In the genomic region with DNA sequence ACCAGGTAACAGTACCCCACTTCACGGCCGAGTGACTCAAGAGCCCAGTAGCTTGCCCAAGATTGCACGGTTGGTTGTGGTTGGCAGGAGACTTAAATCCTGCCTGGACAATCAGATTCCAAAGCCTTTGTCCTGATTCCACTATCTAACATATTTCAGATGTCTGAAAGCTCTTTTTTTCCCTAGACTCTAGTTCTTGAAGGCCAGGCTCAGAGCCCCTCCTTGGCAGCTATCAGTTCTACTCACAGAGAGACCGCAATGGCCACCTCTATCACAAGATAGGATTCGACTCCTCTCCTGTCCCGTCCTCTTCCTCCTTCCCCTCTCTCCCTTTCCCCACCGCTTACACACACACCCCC, we compare ENCODE assay signal across 11 mouse cellular contexts. TPM values are rescaled to one million over a fixed set of nuclear protein-coding genes. Genes with fewer than 3 reads are reported as not detected.
DNase-seq lines count a peak whose midpoint lies in the region; ATAC-seq and TF ChIP-seq lines count a peak whose summit lies in the region.
"Had no signal": no experiment of that assay in that cellular context is flagged by ENCODE, and none has a peak within 500 bp of the region (broad histone marks: within the 10 kb centered on the region; RNA-seq: fewer than 3 reads in every experiment).

No protein-coding gene starts in this region.

- H3K4me3 ChIP-seq in heart, embryonic 10.5 days, result peak overlapping the region; percentile 52
- H3K4me3 ChIP-seq in lung, embryonic 15.5 days, result no peak overlapping the region
- no peak overlapping the region for H3K4me3 ChIP-seq in hindbrain, embryonic 15.5 days
- peak overlapping the region; percentile 9 for H3K4me3 ChIP-seq in myocyte

- WGBS in heart, embryonic 10.5 days, result 35% methylated on average over 7 of the region's 7 CpGs
- WGBS in lung, embryonic 15.5 days, result 67% methylated on average over 7 of the region's 7 CpGs
- WGBS in hindbrain, embryonic 15.5 days, result 80% methylated on average over 7 of the region's 7 CpGs

- peaks cover 73% of the 10 kb centered on the region for H3K4me1 ChIP-seq in heart, embryonic 10.5 days
- H3K4me1 ChIP-seq in lung, embryonic 15.5 days, result peaks cover 37% of the 10 kb centered on the region
- H3K4me1 ChIP-seq in hindbrain, embryonic 15.5 days (replicated peaks), result peaks cover 23% of the 10 kb centered on the region

- H3K9me3 ChIP-seq in heart, embryonic 10.5 days, result no peaks in the 10 kb centered on the region
- H3K9me3 ChIP-seq in lung, embryonic 15.5 days, result no peaks in the 10 kb centered on the region
- no peaks in the 10 kb centered on the region for H3K9me3 ChIP-seq in hindbrain, embryonic 15.5 days

- no peak overlapping the region for H3ac ChIP-seq in myocyte (ENCODE audit: control insufficient read depth, insufficient read length)

- no peak for DNase-seq in heart, embryonic 10.5 days (ENCODE audit: low spot score)
- DNase-seq in heart, adult 18-20 months, result no peak
- no peak for DNase-seq in lung, postnatal 36 days
- DNase-seq in adrenal gland, postnatal 10 days, result no peak
- no peak for DNase-seq in layer of hippocampus, postnatal 14 days (ENCODE audit: low spot score in 2 of 2)
- DNase-seq: cerebellum, postnatal 14 days; retina, postnatal 1 day; thymus, postnatal 14 days had no signal

- H3K27ac ChIP-seq in heart, embryonic 10.5 days, result peak overlapping the region; percentile 98
- H3K27ac ChIP-seq in lung, embryonic 15.5 days, result 0 out of 2 replicates have a peak overlapping the region, but pooled peaks have one; percentile 64
- no peak overlapping the region for H3K27ac ChIP-seq in hindbrain, embryonic 15.5 days (replicated peaks)

- ATAC-seq in lung, embryonic 15.5 days (ENCODE audit: borderline replicate concordance, extremely low read depth, low FRiP score, low TSS enrichment), result no peak
- ATAC-seq in hindbrain, embryonic 15.5 days (ENCODE audit: low FRiP score, low read depth), result no peak

- peaks cover 35% of the 10 kb centered on the region for H3K79me2 ChIP-seq in myocyte (ENCODE audit: control insufficient read depth, insufficient read depth)

- peaks cover 83% of the 10 kb centered on the region for H3K36me3 ChIP-seq in heart, embryonic 10.5 days
- peaks cover 62% of the 10 kb centered on the region for H3K36me3 ChIP-seq in lung, embryonic 15.5 days
- peaks cover 42% of the 10 kb centered on the region for H3K36me3 ChIP-seq in hindbrain, embryonic 15.5 days
- peaks cover 8% of the 10 kb centered on the region for H3K36me3 ChIP-seq in myocyte (ENCODE audit: control insufficient read depth, insufficient read depth)

- H3K9ac ChIP-seq in lung, embryonic 15.5 days, result no peak overlapping the region
- no peak overlapping the region for H3K9ac ChIP-seq in hindbrain, embryonic 15.5 days

- H3K27me3 ChIP-seq in heart, embryonic 10.5 days (ENCODE audit: insufficient read depth, poor library complexity, severe bottlenecking), result no peaks in the 10 kb centered on the region
- H3K27me3 ChIP-seq in lung, embryonic 15.5 days, result no peaks in the 10 kb centered on the region
- no peaks in the 10 kb centered on the region for H3K27me3 ChIP-seq in hindbrain, embryonic 15.5 days
- no peaks in the 10 kb centered on the region for H3K27me3 ChIP-seq in myocyte (ENCODE audit: control insufficient read depth, insufficient read depth, insufficient read length)

- peak overlapping the region; percentile 43 for H3K4me2 ChIP-seq in lung, embryonic 15.5 days
- H3K4me2 ChIP-seq in hindbrain, embryonic 15.5 days, result peak overlapping the region; percentile 27; the same call in 1 of the 2 replicates
- H3K4me2 ChIP-seq in myocyte (ENCODE audit: low read depth), result peak overlapping the region; percentile 77

- no peak for TF ChIP-seq POLR2A in myocyte (IDR thresholded peaks at IDR 0.05; ENCODE audit: insufficient read length, low read depth)

TF ChIP-seq in myocyte, 11 proteins besides CTCF, POLR2A, EP300 and RAD21:
- TF ChIP-seq MYOG (IDR thresholded peaks at IDR 0.05; ENCODE audit: control insufficient read depth in 1 of 3, insufficient read depth in 1 of 3, insufficient read length in 2 of 3, low read depth in 2 of 3) (no peak), CEBPB (IDR thresholded peaks at IDR 0.05; ENCODE audit: insufficient read depth, poor library complexity, severe bottlenecking) (0 out of 2 replicates have a peak, but pooled peaks have one; percentile 7)

RNA-seq across cellular contexts. Expression of a gene that starts 8.1 kb away (rescaled TPM):
- polyA plus RNA-seq in heart, embryonic 10.5 days (2016; fragmentation: Nextera tagmentation; extraction: Ambion mirVana), result 25.5 and 33.5 TPM in 2 replicates
- total RNA-seq in heart, adult 18-20 months (2021), result 100 to 1,000 TPM; 141 to 148 TPM
- 22.4 and 23.2 TPM in 2 replicates for polyA plus RNA-seq in lung, embryonic 15.5 days (2015; fragmentation: Nextera tagmentation; extraction: Ambion mirVana)
- polyA plus RNA-seq in hindbrain, embryonic 15.5 days (2015; fragmentation: Nextera tagmentation; extraction: Ambion mirVana), result 10.6 and 13.1 TPM in 2 replicates
- 32.4 TPM for polyA plus RNA-seq in myocyte (2012; fragmentation: generic; extraction: Trizol)
- 100 to 1,000 TPM in 1 of 2 experiments, 10 to 100 TPM in 1; 83.5 to 101 TPM for total RNA-seq in adrenal gland, postnatal 10 days (2021)
- total RNA-seq in layer of hippocampus, postnatal 14 days (2021), result 10 to 100 TPM; 45.1 to 45.3 TPM

RNA-seq across cellular contexts. Expression of a gene that starts 28.8 kb away (rescaled TPM):
- polyA plus RNA-seq in heart, embryonic 10.5 days (2016; fragmentation: Nextera tagmentation; extraction: Ambion mirVana), result 9.9 and 23.3 TPM in 2 replicates
- 1 to 10 TPM; 2.7 to 3.3 TPM for total RNA-seq in heart, adult 18-20 months (2021)
- 26.7 and 27.2 TPM in 2 replicates for polyA plus RNA-seq in lung, embryonic 15.5 days (2015; fragmentation: Nextera tagmentation; extraction: Ambion mirVana)
- 130 and 136 TPM in 2 replicates for polyA plus RNA-seq in hindbrain, embryonic 15.5 days (2015; fragmentation: Nextera tagmentation; extraction: Ambion mirVana)
- polyA plus RNA-seq in myocyte (2012; fragmentation: generic; extraction: Trizol), result 80.8 TPM
- 10 to 100 TPM; 12.6 to 18.8 TPM for total RNA-seq in adrenal gland, postnatal 10 days (2021)
- 100 to 1,000 TPM; 159 to 168 TPM for total RNA-seq in layer of hippocampus, postnatal 14 days (2021)

RNA-seq across cellular contexts. Expression of a gene that starts 31.0 kb away (rescaled TPM):
- polyA plus RNA-seq in heart, embryonic 10.5 days (2016; fragmentation: Nextera tagmentation; extraction: Ambion mirVana), result 0.43 TPM in 1 of 2 replicates, not detected in the other
- 1 to 10 TPM; 2.5 to 2.8 TPM for total RNA-seq in heart, adult 18-20 months (2021)
- polyA plus RNA-seq in lung, embryonic 15.5 days (2015; fragmentation: Nextera tagmentation; extraction: Ambion mirVana), result not detected in 2 replicates
- not detected in 2 replicates for polyA plus RNA-seq in hindbrain, embryonic 15.5 days (2015; fragmentation: Nextera tagmentation; extraction: Ambion mirVana)
- polyA plus RNA-seq in myocyte (2012; fragmentation: generic; extraction: Trizol), result 0.10 TPM
- 1 to 10 TPM in 1 of 2 experiments, under 1 TPM in 1; 0.58 to 1.2 TPM for total RNA-seq in adrenal gland, postnatal 10 days (2021)
- total RNA-seq in layer of hippocampus, postnatal 14 days (2021), result not detected

RNA-seq across cellular contexts. Expression of a gene that starts 31.1 kb away (rescaled TPM):
- polyA plus RNA-seq in heart, embryonic 10.5 days (2016; fragmentation: Nextera tagmentation; extraction: Ambion mirVana), result 42.8 and 53.0 TPM in 2 replicates
- 10 to 100 TPM; 26.3 to 31.2 TPM for total RNA-seq in heart, adult 18-20 months (2021)
- polyA plus RNA-seq in lung, embryonic 15.5 days (2015; fragmentation: Nextera tagmentation; extraction: Ambion mirVana), result 51.4 and 56.3 TPM in 2 replicates
- 64.7 and 65.6 TPM in 2 replicates for polyA plus RNA-seq in hindbrain, embryonic 15.5 days (2015; fragmentation: Nextera tagmentation; extraction: Ambion mirVana)
- polyA plus RNA-seq in myocyte (2012; fragmentation: generic; extraction: Trizol), result 12.6 TPM
- total RNA-seq in adrenal gland, postnatal 10 days (2021), result 10 to 100 TPM; 41.5 to 50.0 TPM
- 10 to 100 TPM; 43.9 to 44.7 TPM for total RNA-seq in layer of hippocampus, postnatal 14 days (2021)

Comparison
In these comparisons a context has a peak if more than half of its experiments do, and no peak if none do; other contexts are left out.
1. H3K4me3 ChIP-seq: peak in heart, embryonic 10.5 days (single experiment) and myocyte (single experiment); none in lung, embryonic 15.5 days (single experiment) and hindbrain, embryonic 15.5 days (single experiment).
2. H3K4me2 ChIP-seq: peak in every context shown above with its lines; median percentile 77 in myocyte; 43 in lung, embryonic 15.5 days; 27 in hindbrain, embryonic 15.5 days.